Mouse (Mus musculus) hindbrain, postnatal 0 days (tissue): ENCODE data around the gene Dync2li1. TPM values are rescaled to one million over a fixed set of nuclear protein-coding genes. Genes with fewer than 3 reads are reported as not detected.

Experiments used
- ATAC-seq: fragments of 200-750 bp; cut with Nextera tagmentation; 2 replicates; pipeline ENCODE4 v1.8.0; 2017; ENCODE audit warnings: mild to moderate bottlenecking, moderate TSS enrichment, moderate library complexity
- DNase-seq: peaks from one replicate; pipeline ENCODE4 v3.0.0-alpha.2; 2015; ENCODE audit warnings: low spot score
- H3K27ac ChIP-seq: fragments of 300-500 bp; sonication (generic); 2 replicates; pipeline ENCODE4 v1.5.1; 2014; ENCODE audit warnings: mild to moderate bottlenecking
- H3K27me3 ChIP-seq: fragments of 300-500 bp; sonication (generic); 2 replicates; pipeline ENCODE4 v1.6.1; 2014; ENCODE audit warnings: low read length, mixed read lengths; ENCODE audit not compliant: insufficient read depth
- H3K36me3 ChIP-seq: fragments of 300-500 bp; sonication (generic); 2 replicates; pipeline ENCODE4 v1.6.1; 2014; ENCODE audit warnings: low read length, mixed read lengths; ENCODE audit not compliant: insufficient read depth
- H3K4me1 ChIP-seq: fragments of 300-500 bp; sonication (generic); 2 replicates; pipeline ENCODE4 v1.6.1; 2014; ENCODE audit warnings: antibody characterized with exemption, low read length, mixed read lengths; ENCODE audit not compliant: insufficient read depth
- H3K4me2 ChIP-seq: fragments of 300-500 bp; sonication (generic); 2 replicates; pipeline ENCODE4 v1.6.1; 2014; ENCODE audit warnings: low read depth, mild to moderate bottlenecking, low read length, moderate library complexity, mixed read lengths
- H3K4me3 ChIP-seq: fragments of 300-500 bp; sonication (generic); 2 replicates; pipeline ENCODE4 v1.5.1; 2014; ENCODE audit warnings: low read length
- H3K9ac ChIP-seq: fragments of 300-500 bp; sonication (generic); replicated peaks from 2 replicates; pipeline ENCODE4 v1.6.1; 2014; ENCODE audit warnings: mild to moderate bottlenecking, low read length, moderate library complexity, mixed read lengths
- H3K9me3 ChIP-seq: fragments of 300-500 bp; sonication (generic); 2 replicates; pipeline ENCODE4 v1.6.1; 2016; ENCODE audit warnings: low read length, mixed read lengths
- CTCF ChIP-seq: IDR thresholded peaks from 2 replicates; pipeline ENCODE4 v1.5.1; 2016; ENCODE audit warnings: antibody characterized with exemption, control low read depth, low read depth
- WGBS: fragments of 180-500 bp; shearing (Covaris S2); extraction: QIAGEN DNeasy Blood & Tissue Kit; methylation state at CpG from one replicate; pipeline ENCODE4 v1.1.7; 2014; 5-methylcytosine and 5-hydroxymethylcytosine counted together
- polyA plus RNA-seq: library from polyadenylated mRNA; unstranded; fragments of >200 nt; fragmentation: Nextera tagmentation; extraction: Ambion mirVana; gene quantifications from 2 replicates; pipeline ENCODE4 v1.2.1, GENCODE M21; 2015
- total RNA-seq: library from RNA; depleted of rRNA; stranded (reverse); fragments of >200 nt; gene quantifications from 2 replicates; pipeline ENCODE4 v1.2.3, GENCODE M21; 2014

Dync2li1 gene
- total and polyA plus RNA-seq, 2 experiments from 2014 or later, result 9.9 to 33.2 TPM

GRCm38 (mm10) chr17:84653544-84653943 is 27.2 kb downstream of the Dync2li1 start:
- Histone ChIP-seq H3K27ac (no peak overlapping the region), H3K36me3 (peaks cover 5% of the 10 kb centered on the region; the same call in 1 of the 2 replicates), H3K27me3 (no peaks in the 10 kb centered on the region), H3K4me2 (no peak overlapping the region), H3K9ac (no peak overlapping the region), H3K9me3 (no peaks in the 10 kb centered on the region), H3K4me1 (0 out of 2 replicates have a peak, but pooled peaks cover 6% of the 10 kb centered on the region), H3K4me3 (no peak overlapping the region)
- no peak for TF ChIP-seq CTCF
- DNase-seq (no peak), ATAC-seq (no peak)
- 93% methylated on average over 9 of the region's 9 CpGs for WGBS

GRCm38 (mm10) chr17:84656205-84656604 is 29.9 kb downstream of the Dync2li1 start:
- Histone ChIP-seq H3K27ac (no peak overlapping the region; the same call in 1 of the 2 replicates), H3K4me2 (no peak overlapping the region), H3K36me3 (no peaks in the 10 kb centered on the region), H3K4me1 (0 out of 2 replicates have a peak, but pooled peaks cover 6% of the 10 kb centered on the region), H3K4me3 (no peak overlapping the region), H3K27me3 (no peaks in the 10 kb centered on the region), H3K9me3 (no peaks in the 10 kb centered on the region), H3K9ac (no peak overlapping the region)
- DNase-seq, result no peak
- no peak for TF ChIP-seq CTCF
- 0 out of 2 replicates have a peak, but pooled peaks have one; percentile 25 for ATAC-seq
- 50% methylated on average over 5 of the region's 5 CpGs for WGBS

- no peaks in the 10 kb centered on the region for H3K27me3 ChIP-seq
- no peak overlapping the region for H3K4me3 ChIP-seq
- DNase-seq, result peak; percentile 72
- 34% methylated on average over 19 of the region's 19 CpGs for WGBS
- H3K9ac ChIP-seq, result no peak overlapping the region
- ATAC-seq, result peak; percentile 65
- TF ChIP-seq CTCF, result no peak
- H3K27ac ChIP-seq, result peak overlapping the region; percentile 15; the same call in 1 of the 2 replicates
- H3K4me1 ChIP-seq, result 0 out of 2 replicates have a peak, but pooled peaks cover 6% of the 10 kb centered on the region
- H3K9me3 ChIP-seq, result no peaks in the 10 kb centered on the region
- no peaks in the 10 kb centered on the region for H3K36me3 ChIP-seq
- no peak overlapping the region for H3K4me2 ChIP-seq
Observed at GRCm38 (mm10) chr17:84656653-84657421, 30.5 kb downstream of the Dync2li1 start.

GRCm38 (mm10) chr17:84657422-84657732 is 31.1 kb downstream of the Dync2li1 start:
- H3K4me2 ChIP-seq, result no peak overlapping the region
- no peak for TF ChIP-seq CTCF
- H3K27ac ChIP-seq, result 0 out of 2 replicates have a peak overlapping the region, but pooled peaks have one; percentile 15

GRCm38 (mm10) chr17:84657782-84658181 is 31.5 kb downstream of the Dync2li1 start:
- Histone ChIP-seq H3K27me3 (no peaks in the 10 kb centered on the region), H3K4me3 (no peak overlapping the region), H3K9ac (no peak overlapping the region), H3K9me3 (no peaks in the 10 kb centered on the region), H3K27ac (0 out of 2 replicates have a peak overlapping the region, but pooled peaks have one; percentile 15), H3K4me1 (0 out of 2 replicates have a peak, but pooled peaks cover 6% of the 10 kb centered on the region), H3K36me3 (no peaks in the 10 kb centered on the region), H3K4me2 (no peak overlapping the region)
- no peak for TF ChIP-seq CTCF
- ATAC-seq, result no peak
- WGBS, result 70% methylated on average over 7 of the region's 7 CpGs
- no peak for DNase-seq

More at GRCm38 (mm10) chr17:84657422-84657732, 31.1 kb downstream of the Dync2li1 start:
- Histone ChIP-seq H3K27me3 (no peaks in the 10 kb centered on the region), H3K9me3 (no peaks in the 10 kb centered on the region), H3K4me3 (no peak overlapping the region), H3K4me1 (0 out of 2 replicates have a peak, but pooled peaks cover 6% of the 10 kb centered on the region), H3K36me3 (no peaks in the 10 kb centered on the region), H3K9ac (no peak overlapping the region)
- no peak for ATAC-seq
- DNase-seq, result no peak
- 56% methylated on average over 3 of the region's 3 CpGs for WGBS

- Histone ChIP-seq H3K27me3 (no peaks in the 10 kb centered on the region), H3K9me3 (no peaks in the 10 kb centered on the region), H3K9ac (no peak overlapping the region), H3K36me3 (no peaks in the 10 kb centered on the region), H3K4me3 (no peak overlapping the region), H3K27ac (no peak overlapping the region), H3K4me2 (no peak overlapping the region), H3K4me1 (0 out of 2 replicates have a peak, but pooled peaks cover 6% of the 10 kb centered on the region)
- WGBS, result 45% methylated on average over 5 of the region's 5 CpGs
- no peak for ATAC-seq
- no peak for DNase-seq
- TF ChIP-seq CTCF, result no peak
Observed at GRCm38 (mm10) chr17:84658195-84658594, 31.9 kb downstream of the Dync2li1 start.

GRCm38 (mm10) chr17:84658951-84659350 is 32.7 kb downstream of the Dync2li1 start:
- Histone ChIP-seq H3K4me3 (no peak overlapping the region), H3K27me3 (no peaks in the 10 kb centered on the region), H3K36me3 (no peaks in the 10 kb centered on the region), H3K4me2 (no peak overlapping the region), H3K9me3 (no peaks in the 10 kb centered on the region), H3K9ac (no peak overlapping the region), H3K4me1 (0 out of 2 replicates have a peak, but pooled peaks cover 6% of the 10 kb centered on the region), H3K27ac (no peak overlapping the region)
- ATAC-seq (no peak), DNase-seq (no peak)
- WGBS, result 76% methylated on average over 8 of the region's 8 CpGs
- no peak for TF ChIP-seq CTCF
